Mouse (Mus musculus): Measurements from ENCODE around the gene Sars2. TPM values are rescaled to one million over a fixed set of nuclear protein-coding genes. Genes with fewer than 3 reads are reported as not detected.

Gene Sars2
- polyA plus RNA-seq, 1 experiment = 22.5 TPM

DNA sequence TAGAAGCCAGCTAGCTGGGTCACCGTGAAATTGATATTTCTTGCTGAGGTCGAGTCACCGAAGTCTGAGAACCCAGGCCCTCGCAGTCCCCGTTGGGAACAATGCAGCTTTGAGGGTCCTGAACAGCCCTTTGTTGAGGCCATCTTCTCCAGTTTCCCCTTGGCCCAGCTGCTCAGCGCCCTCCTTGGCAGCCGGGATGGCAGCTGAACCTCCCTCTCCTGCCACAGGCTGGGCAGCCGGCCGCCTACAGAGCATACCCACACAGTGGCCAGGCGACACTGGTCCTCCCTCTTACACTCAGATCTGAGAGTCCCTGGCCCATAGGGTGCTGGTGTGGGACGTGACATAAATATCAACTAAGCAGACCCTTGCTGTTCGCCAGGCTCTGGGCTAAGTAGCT, 32.4 kb downstream of the Sars2 start:
- Histone ChIP-seq H3K9me3 (replicated peaks; ENCODE audit: control insufficient read depth, insufficient read depth, low read length, poor library complexity, severe bottlenecking) (no peaks in the 10 kb centered on the region), H3K36me3 (ENCODE audit: control insufficient read depth, insufficient read depth, low read length, poor library complexity, severe bottlenecking) (no peaks in the 10 kb centered on the region), H3K27me3 (ENCODE audit: control insufficient read depth, insufficient read depth, low read length, poor library complexity, severe bottlenecking) (no peaks in the 10 kb centered on the region), H3K4me1 (ENCODE audit: control insufficient read depth, insufficient read depth, low read length) (no peaks in the 10 kb centered on the region), H3K4me3 (ENCODE audit: low read depth, low read length) (no peak overlapping the region), H3K27ac (ENCODE audit: insufficient read depth, low read length) (no peak overlapping the region), H3K9ac (ENCODE audit: low read depth, poor library complexity, severe bottlenecking) (no peak overlapping the region)
- no peak for TF ChIP-seq EP300 (IDR thresholded peaks at IDR 0.05; ENCODE audit: insufficient read depth, low read depth, low read length)

DNA sequence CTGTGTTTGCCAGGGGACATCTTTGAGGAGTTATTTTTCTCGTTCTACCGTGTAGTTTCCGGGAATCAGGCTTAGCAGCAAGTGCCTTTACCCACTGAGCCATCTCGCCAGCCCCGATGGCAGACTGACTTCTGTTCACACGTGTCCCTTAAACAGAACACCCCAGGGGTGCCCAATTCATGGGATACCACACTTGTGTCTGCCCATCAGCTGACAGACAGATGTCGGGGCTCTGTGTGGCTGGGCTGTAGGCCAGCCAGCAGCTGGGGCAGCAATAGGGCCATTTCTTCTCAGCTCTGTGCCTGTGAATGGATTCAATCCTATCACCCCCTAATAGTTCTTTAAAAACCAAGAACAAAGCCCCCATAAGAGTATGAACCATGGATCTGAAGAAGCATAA, 33.3 kb downstream of the Sars2 start:
- Histone ChIP-seq H3K4me1 (ENCODE audit: control insufficient read depth, insufficient read depth, low read length) (peaks cover under 1% of the 10 kb centered on the region), H3K27ac (ENCODE audit: insufficient read depth, low read length) (no peak overlapping the region), H3K36me3 (ENCODE audit: control insufficient read depth, insufficient read depth, low read length, poor library complexity, severe bottlenecking) (no peaks in the 10 kb centered on the region), H3K27me3 (ENCODE audit: control insufficient read depth, insufficient read depth, low read length, poor library complexity, severe bottlenecking) (no peaks in the 10 kb centered on the region), H3K9ac (ENCODE audit: low read depth, poor library complexity, severe bottlenecking) (no peak overlapping the region), H3K4me3 (ENCODE audit: low read depth, low read length) (no peak overlapping the region), H3K9me3 (replicated peaks; ENCODE audit: control insufficient read depth, insufficient read depth, low read length, poor library complexity, severe bottlenecking) (no peaks in the 10 kb centered on the region)
- TF ChIP-seq CTCF (IDR thresholded peaks at IDR 0.05; ENCODE audit: low read depth, low read length) = no peak
- no peak for TF ChIP-seq POLR2A (IDR thresholded peaks at IDR 0.05; ENCODE audit: insufficient read depth, low read length)
- no peak for TF ChIP-seq EP300 (IDR thresholded peaks at IDR 0.05; ENCODE audit: insufficient read depth, low read depth, low read length)

GRCm38 (mm10) chr7:28778825-28779224, 37.0 kb downstream of the Sars2 start:
- peaks cover 3% of the 10 kb centered on the region for H3K4me1 ChIP-seq (ENCODE audit: control insufficient read depth, insufficient read depth, low read length)
- TF ChIP-seq CTCF (IDR thresholded peaks at IDR 0.05; ENCODE audit: low read depth, low read length) = no peak
- H3K27ac ChIP-seq (ENCODE audit: insufficient read depth, low read length) = no peak overlapping the region
- no peak overlapping the region for H3K9ac ChIP-seq (ENCODE audit: low read depth, poor library complexity, severe bottlenecking)
- H3K4me3 ChIP-seq (ENCODE audit: low read depth, low read length) = no peak overlapping the region
- H3K9me3 ChIP-seq (replicated peaks; ENCODE audit: control insufficient read depth, insufficient read depth, low read length, poor library complexity, severe bottlenecking) = no peaks in the 10 kb centered on the region
- H3K27me3 ChIP-seq (ENCODE audit: control insufficient read depth, insufficient read depth, low read length, poor library complexity, severe bottlenecking) = no peaks in the 10 kb centered on the region
- no peaks in the 10 kb centered on the region for H3K36me3 ChIP-seq (ENCODE audit: control insufficient read depth, insufficient read depth, low read length, poor library complexity, severe bottlenecking)

DNA sequence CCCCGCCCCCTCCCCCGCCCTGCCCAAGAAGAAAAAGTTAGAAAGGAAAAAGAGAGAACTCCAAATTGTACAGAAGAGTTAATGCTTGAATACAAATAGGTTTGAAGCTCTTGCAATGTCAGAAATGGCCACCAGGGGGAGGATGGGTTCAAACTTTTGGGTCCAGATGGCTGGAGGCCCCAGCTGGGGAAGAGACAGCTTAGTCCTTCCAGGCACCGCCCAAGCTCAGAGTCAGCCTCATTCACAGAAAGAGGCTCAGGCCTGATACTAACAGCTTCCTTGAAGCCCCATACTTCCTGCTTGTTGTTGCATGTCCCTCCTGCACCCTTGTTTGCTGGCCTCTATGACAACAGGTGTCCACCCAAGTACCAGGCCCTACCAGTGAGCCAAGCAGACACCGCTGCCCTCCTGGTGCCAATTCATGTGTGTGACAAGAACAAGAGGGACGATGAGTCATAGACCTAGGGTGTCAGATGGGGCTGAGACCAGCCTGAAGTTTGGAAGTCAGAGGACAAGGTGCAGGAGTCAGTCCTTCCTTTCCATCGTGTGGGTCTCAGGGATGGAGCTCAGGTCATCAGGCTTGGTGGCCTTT, 38.4 kb downstream of the Sars2 start:
- no peak overlapping the region for H3K27ac ChIP-seq (ENCODE audit: insufficient read depth, low read length)
- H3K9ac ChIP-seq (ENCODE audit: low read depth, poor library complexity, severe bottlenecking) = no peak overlapping the region
- H3K4me3 ChIP-seq (ENCODE audit: low read depth, low read length) = no peak overlapping the region
- no peaks in the 10 kb centered on the region for H3K36me3 ChIP-seq (ENCODE audit: control insufficient read depth, insufficient read depth, low read length, poor library complexity, severe bottlenecking)
- H3K4me1 ChIP-seq (ENCODE audit: control insufficient read depth, insufficient read depth, low read length) = peaks cover 7% of the 10 kb centered on the region
- no peaks in the 10 kb centered on the region for H3K9me3 ChIP-seq (replicated peaks; ENCODE audit: control insufficient read depth, insufficient read depth, low read length, poor library complexity, severe bottlenecking)
- H3K27me3 ChIP-seq (ENCODE audit: control insufficient read depth, insufficient read depth, low read length, poor library complexity, severe bottlenecking) = no peaks in the 10 kb centered on the region
- TF ChIP-seq EP300 (IDR thresholded peaks at IDR 0.05; ENCODE audit: insufficient read depth, low read depth, low read length) (no peak), CTCF (IDR thresholded peaks at IDR 0.05; ENCODE audit: low read depth, low read length) (peak; percentile 73)

DNA sequence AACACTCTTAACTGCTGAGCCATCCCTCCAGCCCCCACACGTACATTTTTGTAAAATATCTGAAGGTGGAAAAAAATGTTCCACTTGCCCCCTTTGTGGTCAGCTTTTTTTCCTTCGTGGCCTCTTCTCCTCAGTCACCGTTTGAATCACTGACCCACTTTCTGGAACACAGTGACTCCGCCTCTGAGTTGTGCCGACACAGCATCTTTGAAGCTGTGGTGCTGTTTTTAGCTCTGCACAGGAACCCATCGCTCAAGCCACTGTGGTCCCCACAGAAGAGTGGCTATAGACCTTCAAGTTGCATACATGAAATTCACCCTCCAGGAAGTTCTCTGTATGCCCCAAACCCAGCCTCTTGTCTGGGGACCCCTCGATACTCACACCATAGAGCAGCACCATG, 39.1 kb downstream of the Sars2 start:
- H3K27me3 ChIP-seq (ENCODE audit: control insufficient read depth, insufficient read depth, low read length, poor library complexity, severe bottlenecking) = no peaks in the 10 kb centered on the region
- peaks cover 7% of the 10 kb centered on the region for H3K4me1 ChIP-seq (ENCODE audit: control insufficient read depth, insufficient read depth, low read length)
- H3K4me3 ChIP-seq (ENCODE audit: low read depth, low read length) = no peak overlapping the region
- H3K27ac ChIP-seq (ENCODE audit: insufficient read depth, low read length) = no peak overlapping the region
- no peak for TF ChIP-seq POLR2A (IDR thresholded peaks at IDR 0.05; ENCODE audit: insufficient read depth, low read length)
- no peak for TF ChIP-seq CTCF (IDR thresholded peaks at IDR 0.05; ENCODE audit: low read depth, low read length)
- no peak for TF ChIP-seq EP300 (IDR thresholded peaks at IDR 0.05; ENCODE audit: insufficient read depth, low read depth, low read length)
- no peak overlapping the region for H3K9ac ChIP-seq (ENCODE audit: low read depth, poor library complexity, severe bottlenecking)
- no peaks in the 10 kb centered on the region for H3K36me3 ChIP-seq (ENCODE audit: control insufficient read depth, insufficient read depth, low read length, poor library complexity, severe bottlenecking)
- no peaks in the 10 kb centered on the region for H3K9me3 ChIP-seq (replicated peaks; ENCODE audit: control insufficient read depth, insufficient read depth, low read length, poor library complexity, severe bottlenecking)

GRCm38 (mm10) chr7:28781261-28781663, 39.5 kb downstream of the Sars2 start:
- no peaks in the 10 kb centered on the region for H3K36me3 ChIP-seq (ENCODE audit: control insufficient read depth, insufficient read depth, low read length, poor library complexity, severe bottlenecking)
- H3K9ac ChIP-seq (ENCODE audit: low read depth, poor library complexity, severe bottlenecking) = no peak overlapping the region
- H3K4me3 ChIP-seq (ENCODE audit: low read depth, low read length) = no peak overlapping the region
- H3K27ac ChIP-seq (ENCODE audit: insufficient read depth, low read length) = no peak overlapping the region
- peaks cover 7% of the 10 kb centered on the region for H3K4me1 ChIP-seq (ENCODE audit: control insufficient read depth, insufficient read depth, low read length)
- TF ChIP-seq POLR2A (IDR thresholded peaks at IDR 0.05; ENCODE audit: insufficient read depth, low read length) (no peak), EP300 (IDR thresholded peaks at IDR 0.05; ENCODE audit: insufficient read depth, low read depth, low read length) (no peak), CTCF (IDR thresholded peaks at IDR 0.05; ENCODE audit: low read depth, low read length) (no peak)
- no peaks in the 10 kb centered on the region for H3K9me3 ChIP-seq (replicated peaks; ENCODE audit: control insufficient read depth, insufficient read depth, low read length, poor library complexity, severe bottlenecking)
- no peaks in the 10 kb centered on the region for H3K27me3 ChIP-seq (ENCODE audit: control insufficient read depth, insufficient read depth, low read length, poor library complexity, severe bottlenecking)
